ENCODE assay signal across 15 mouse cellular contexts in genomic region chr6:45389034-45389433, GRCm38 (mm10).
"Had no signal": no experiment of that assay in that cellular context is flagged by ENCODE, and none has a peak within 500 bp of the region (broad histone marks: within the 10 kb centered on the region; RNA-seq: fewer than 3 reads in every experiment).

No protein-coding gene starts in this region.

- H3K4me2 ChIP-seq: kidney, embryonic 15.5 days; limb, embryonic 12.5 days; liver, embryonic 13.5 days; lung, embryonic 15.5 days; midbrain, embryonic 12.5 days had no signal

- H3K4me3 ChIP-seq: kidney, embryonic 15.5 days; limb, embryonic 12.5 days; liver, embryonic 13.5 days; lung, embryonic 15.5 days; megakaryocyte, embryonic 14.5 days; midbrain, embryonic 12.5 days had no signal

- H3K4me1 ChIP-seq: kidney, embryonic 15.5 days; limb, embryonic 12.5 days; liver, embryonic 13.5 days; lung, embryonic 15.5 days; megakaryocyte, embryonic 14.5 days; midbrain, embryonic 12.5 days had no signal

- DNase-seq: layer of hippocampus, postnatal 36 days; liver; liver, embryonic 13.5 days; liver, postnatal 0 days; lung, postnatal 14 days; right cerebral cortex, postnatal 25 days; thymus, adult 2 months; thymus, postnatal 36 days had no signal

- H3K9ac ChIP-seq: kidney, embryonic 15.5 days; limb, embryonic 12.5 days; liver, embryonic 13.5 days; liver, postnatal 0 days; lung, embryonic 15.5 days; midbrain, embryonic 12.5 days had no signal

- H3K9me3 ChIP-seq: kidney, embryonic 15.5 days; limb, embryonic 12.5 days; liver, embryonic 13.5 days; lung, embryonic 15.5 days; megakaryocyte, embryonic 14.5 days; midbrain, embryonic 12.5 days had no signal

- H3K27ac ChIP-seq: kidney, embryonic 15.5 days; limb, embryonic 12.5 days; liver, embryonic 13.5 days; lung, embryonic 15.5 days; macrophage; midbrain, embryonic 12.5 days had no signal

- ATAC-seq: liver, postnatal 0 days; midbrain, embryonic 16.5 days had no signal

- H3K36me3 ChIP-seq: kidney, embryonic 15.5 days; limb, embryonic 12.5 days; liver, embryonic 13.5 days; lung, embryonic 15.5 days; midbrain, embryonic 12.5 days had no signal

- H3K27me3 ChIP-seq: kidney, embryonic 15.5 days; limb, embryonic 12.5 days; liver, embryonic 13.5 days; lung, embryonic 15.5 days; megakaryocyte, embryonic 14.5 days; midbrain, embryonic 12.5 days had no signal
